Mouse (Mus musculus) layer of hippocampus, adult 18-20 months (tissue): ENCODE data around the gene Ces1e. TPM values are rescaled to one million over a fixed set of nuclear protein-coding genes. Genes with fewer than 3 reads are reported as not detected.

Source experiments
- DNase-seq, 2 experiments: peaks; one replicate each; pipeline ENCODE4 v3.0.0; 2022; ENCODE audit warnings: low spot score in 2 of 2
- total RNA-seq, 2 experiments: library from RNA; stranded (reverse); gene quantifications; 2 replicates each; pipeline ENCODE4 v1.2.3; 2021

Ces1e gene
- total RNA-seq, 2 experiments from 2014 or later, result not detected

DNA sequence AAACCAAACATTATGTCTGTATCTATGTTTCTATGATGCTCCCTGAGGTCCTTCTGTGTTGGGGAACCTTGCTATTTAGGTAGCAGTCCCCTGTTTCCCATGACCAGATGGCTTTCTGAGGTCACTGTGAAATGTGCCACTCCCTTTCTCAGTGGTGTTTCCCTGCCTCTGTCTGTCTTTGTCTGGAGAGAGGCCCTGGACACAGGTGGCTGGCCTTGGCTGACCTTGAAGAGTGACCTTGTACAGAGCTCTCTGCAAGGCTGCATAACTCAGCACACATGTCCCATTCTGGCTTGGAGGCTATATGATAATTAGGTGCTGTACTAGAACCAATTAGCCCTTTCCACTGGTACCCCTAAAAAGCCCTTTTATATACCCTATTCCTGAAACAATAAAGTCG, 52.8 kb downstream of the Ces1e start:
- DNase-seq, result no peak

DNA sequence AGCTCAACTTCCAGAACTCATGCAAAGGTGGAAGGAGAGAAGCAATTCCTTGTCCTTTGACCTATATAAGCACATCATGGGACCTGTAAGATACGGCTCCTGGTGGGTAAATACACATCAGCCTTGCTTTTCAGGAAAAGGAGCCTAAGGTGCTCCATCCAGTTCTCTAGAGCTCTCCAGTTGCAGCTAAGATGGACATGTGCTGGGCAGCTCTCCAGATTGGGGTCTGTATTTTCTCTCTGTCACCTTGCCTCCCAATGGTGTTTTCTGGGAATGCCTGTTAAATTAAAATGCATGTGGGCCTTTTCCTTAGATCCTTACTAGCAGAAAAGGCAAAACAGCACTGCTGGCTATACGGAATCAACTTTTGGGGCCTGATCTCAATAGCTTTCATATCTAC, 54.9 kb downstream of the Ces1e start:
- no peak for DNase-seq

DNA sequence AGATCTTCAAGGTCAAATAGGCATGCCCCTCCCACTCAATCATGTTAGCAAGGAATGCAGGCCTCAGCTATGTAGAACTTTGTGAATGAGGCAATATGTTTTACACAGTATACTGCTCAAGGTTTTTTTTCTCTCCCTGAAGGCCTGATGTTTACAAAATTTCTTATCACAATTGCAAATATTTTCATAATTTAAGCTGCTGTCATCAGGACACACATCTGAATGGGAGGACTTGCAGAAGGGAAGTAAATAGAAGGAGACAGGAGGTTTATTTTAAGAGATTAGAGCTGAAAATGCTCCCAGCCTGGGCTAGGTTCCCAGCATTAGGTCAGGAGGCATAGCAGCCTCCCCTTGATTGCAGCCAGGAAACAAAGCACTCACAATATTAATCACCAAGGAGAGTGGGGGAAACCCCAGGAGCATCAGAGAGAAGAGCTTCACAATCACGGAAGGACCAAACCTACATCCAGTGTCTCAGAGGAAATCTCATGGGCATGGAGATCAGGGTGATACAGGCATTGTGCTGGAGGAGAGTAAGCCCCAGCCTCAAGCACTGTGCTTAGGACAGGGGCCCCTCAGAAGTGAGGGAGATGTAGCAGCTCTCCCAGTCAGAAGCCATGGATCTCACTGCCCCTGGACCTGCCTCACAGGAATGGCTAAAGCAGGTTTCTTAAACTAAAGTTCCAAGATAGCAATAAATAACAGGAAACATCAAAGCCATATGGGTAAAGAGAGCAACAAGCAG, 57.4 kb downstream of the Ces1e start:
- DNase-seq, result no peak

DNA sequence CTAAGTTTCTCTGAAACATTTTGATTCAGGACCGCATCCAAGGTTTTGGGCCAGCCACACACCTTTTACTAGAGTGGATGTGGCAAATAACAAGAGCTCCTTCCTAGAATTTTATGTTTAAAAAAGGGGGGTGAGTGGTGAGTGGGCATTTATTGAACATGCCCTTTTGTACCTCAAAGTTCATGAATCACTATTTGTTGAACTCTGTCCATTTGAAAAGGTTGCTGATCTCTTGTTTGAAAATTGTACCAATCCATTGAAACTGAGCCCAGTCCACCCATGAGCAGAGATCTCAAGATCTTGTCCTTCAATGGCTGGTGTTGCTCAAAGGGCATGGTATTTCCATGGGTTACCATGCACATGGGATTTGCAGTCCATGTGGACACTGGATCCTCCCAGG, 66.1 kb downstream of the Ces1e start:
- DNase-seq, result no peak

DNA sequence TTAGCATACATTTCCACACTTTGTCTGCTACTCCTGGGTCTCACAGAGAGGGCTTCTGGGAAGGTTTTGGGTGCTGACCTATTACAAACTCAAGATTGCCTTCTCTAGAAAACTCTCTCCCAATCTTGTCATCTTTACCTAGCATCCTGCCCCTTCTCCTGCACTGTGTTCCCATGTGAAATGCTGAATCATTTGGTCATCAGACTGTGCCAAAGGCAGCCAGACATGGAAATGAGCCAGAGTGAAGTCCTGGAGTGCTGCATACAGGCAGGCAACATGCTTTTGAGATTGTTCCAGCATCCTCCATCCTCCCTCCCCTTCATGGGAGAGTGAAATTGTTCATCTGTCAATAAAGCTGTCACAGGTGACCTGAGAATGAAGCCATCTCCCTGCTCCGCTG, 78.0 kb downstream of the Ces1e start:
- no peak for DNase-seq

Other genes with a start within 250 kb of the Ces1e start
- not detected for gene Ces1a, start 181.4 kb downstream of the Ces1e start, total RNA-seq
- gene Ces1b, start 149.6 kb downstream of the Ces1e start, total RNA-seq, result not detected
- not detected for gene Ces1c, start 98.3 kb downstream of the Ces1e start, total RNA-seq
- under 1 TPM; 0.20 to 0.47 TPM for gene Ces1d, start 31.8 kb downstream of the Ces1e start, total RNA-seq
- gene Ces1f, start 50.1 kb upstream of the Ces1e start, total RNA-seq, result not detected
- gene Ces1g, start 107.7 kb upstream of the Ces1e start, total RNA-seq, result not detected
- not detected for gene Ces1h, start 150.1 kb upstream of the Ces1e start, total RNA-seq